Mouse (Mus musculus) embryonic fibroblast, embryonic 13.5 days (primary cell): ENCODE measurements around the gene Phactr2. TPM values are rescaled to one million over a fixed set of nuclear protein-coding genes. Genes with fewer than 3 reads are reported as not detected.

Experiments
- H3K27ac ChIP-seq: 2 replicates; pipeline ENCODE4 v1.5.1; 2012; ENCODE audit warnings: low read length, control low read depth, inconsistent platforms; ENCODE audit not compliant: insufficient read depth
- H3K4me1 ChIP-seq: 2 replicates; pipeline ENCODE4 v1.6.1; 2011; ENCODE audit warnings: low read length; ENCODE audit not compliant: control insufficient read depth, insufficient read depth
- H3K4me3 ChIP-seq: 2 replicates; pipeline ENCODE4 v1.5.1; 2011; ENCODE audit warnings: mild to moderate bottlenecking, control low read depth, low read length; ENCODE audit not compliant: insufficient read depth
- CTCF ChIP-seq: IDR thresholded peaks from 2 replicates; pipeline ENCODE4 v1.5.1; 2011; ENCODE audit warnings: mild to moderate bottlenecking, control low read depth, low read length, moderate library complexity, borderline replicate concordance; ENCODE audit not compliant: insufficient read depth
- POLR2A ChIP-seq: IDR thresholded peaks from 2 replicates; pipeline ENCODE4 v1.6.1; 2011; ENCODE audit warnings: low read depth, mild to moderate bottlenecking, control low read depth, low read length, moderate library complexity
- polyA plus RNA-seq: library from polyadenylated mRNA; stranded (reverse); fragments of >200 nt; gene quantifications from 2 replicates; pipeline ENCODE4 v1.2.4, GENCODE M21; 2011; ENCODE audit warnings: low read depth; ENCODE audit not compliant: missing spikeins, insufficient read length

Phactr2 gene
- polyA plus RNA-seq, 1 experiment, result 15.9 TPM

GRCm38 (mm10) chr10:13233941-13234340 lies 240.3 kb downstream of the Phactr2 start:
- Histone ChIP-seq H3K4me1 (no peaks in the 10 kb centered on the region), H3K4me3 (no peak overlapping the region), H3K27ac (no peak overlapping the region)
- no peak for TF ChIP-seq POLR2A
- no peak for TF ChIP-seq CTCF

GRCm38 (mm10) chr10:13233143-13233622 lies 241.0 kb downstream of the Phactr2 start:
- Histone ChIP-seq H3K4me3 (no peak overlapping the region), H3K27ac (no peak overlapping the region), H3K4me1 (no peaks in the 10 kb centered on the region)
- TF ChIP-seq CTCF, result no peak
- no peak for TF ChIP-seq POLR2A

GRCm38 (mm10) chr10:13232443-13233142 lies 241.6 kb downstream of the Phactr2 start:
- TF ChIP-seq POLR2A, result no peak
- TF ChIP-seq CTCF, result no peak
- H3K4me3 ChIP-seq, result no peak overlapping the region
- H3K4me1 ChIP-seq, result no peaks in the 10 kb centered on the region
- no peak overlapping the region for H3K27ac ChIP-seq

- H3K4me1 ChIP-seq, result no peaks in the 10 kb centered on the region
Measured at GRCm38 (mm10) chr10:13230716-13231115, 243.5 kb downstream of the Phactr2 start.

GRCm38 (mm10) chr10:13225377-13226063 lies 248.7 kb downstream of the Phactr2 start:
- Histone ChIP-seq H3K4me1 (no peaks in the 10 kb centered on the region), H3K4me3 (no peak overlapping the region), H3K27ac (no peak overlapping the region)
- TF ChIP-seq POLR2A (no peak), CTCF (no peak)

More at GRCm38 (mm10) chr10:13230716-13231115, 243.5 kb downstream of the Phactr2 start:
- no peak for TF ChIP-seq POLR2A
- no peak for TF ChIP-seq CTCF
- Histone ChIP-seq H3K27ac (no peak overlapping the region), H3K4me3 (no peak overlapping the region)

- no peak overlapping the region for H3K27ac ChIP-seq
- TF ChIP-seq CTCF (no peak), POLR2A (no peak)
- H3K4me1 ChIP-seq, result no peaks in the 10 kb centered on the region
- no peak overlapping the region for H3K4me3 ChIP-seq
Measured at GRCm38 (mm10) chr10:13222135-13222534, 252.1 kb downstream of the Phactr2 start.

GRCm38 (mm10) chr10:13220061-13220460 lies 254.2 kb downstream of the Phactr2 start:
- TF ChIP-seq CTCF (no peak), POLR2A (no peak)
- no peak overlapping the region for H3K27ac ChIP-seq
- H3K4me3 ChIP-seq, result no peak overlapping the region
- no peaks in the 10 kb centered on the region for H3K4me1 ChIP-seq

GRCm38 (mm10) chr10:13213956-13214355 lies 260.3 kb downstream of the Phactr2 start:
- no peak for TF ChIP-seq CTCF
- no peak for TF ChIP-seq POLR2A
- Histone ChIP-seq H3K4me3 (no peak overlapping the region), H3K27ac (no peak overlapping the region), H3K4me1 (no peaks in the 10 kb centered on the region)

- Histone ChIP-seq H3K4me3 (no peak overlapping the region), H3K4me1 (no peaks in the 10 kb centered on the region), H3K27ac (no peak overlapping the region)
- TF ChIP-seq CTCF, result no peak
- TF ChIP-seq POLR2A, result no peak
Measured at GRCm38 (mm10) chr10:13212829-13213228, 261.4 kb downstream of the Phactr2 start.

- TF ChIP-seq POLR2A, result no peak
- no peak for TF ChIP-seq CTCF
- Histone ChIP-seq H3K4me3 (no peak overlapping the region), H3K4me1 (no peaks in the 10 kb centered on the region), H3K27ac (no peak overlapping the region)
Measured at GRCm38 (mm10) chr10:13212326-13212725, 261.9 kb downstream of the Phactr2 start.
